Mouse (Mus musculus) myocyte (in vitro differentiated cells): ENCODE measurements around the gene Prodh2.

Experiments used
- CEBPB ChIP-seq: IDR thresholded peaks from 2 replicates; pipeline ENCODE4 v1.6.1; 2011; ENCODE audit warnings: mild to moderate bottlenecking, moderate library complexity; ENCODE audit not compliant: poor library complexity, insufficient read depth, severe bottlenecking
- MAX ChIP-seq: IDR thresholded peaks from one replicate; pipeline ENCODE4 v1.6.1; 2011; ENCODE audit warnings: low read depth, mild to moderate bottlenecking, control low read depth
- MYOG ChIP-seq, 3 experiments: IDR thresholded peaks; one replicate each; pipeline ENCODE4 v1.6.1; 2011; ENCODE audit warnings: control low read depth in 2 of 3, low read depth in 2 of 3, mild to moderate bottlenecking in 2 of 3; ENCODE audit not compliant: insufficient read length in 2 of 3, control insufficient read depth in 1 of 3, insufficient read depth in 1 of 3
- POLR2A ChIP-seq: IDR thresholded peaks from one replicate; pipeline ENCODE4 v1.6.1; 2011; ENCODE audit warnings: low read depth, mild to moderate bottlenecking, control low read depth, moderate library complexity; ENCODE audit not compliant: insufficient read length
- POLR2AphosphoS2 ChIP-seq: IDR thresholded peaks from one replicate; pipeline ENCODE4 v1.6.1; 2011; ENCODE audit warnings: low read depth, control low read depth; ENCODE audit not compliant: insufficient read length
- TCF12 ChIP-seq: IDR thresholded peaks from one replicate; pipeline ENCODE4 v1.6.1; 2011; ENCODE audit warnings: mild to moderate bottlenecking, control low read depth; ENCODE audit not compliant: poor library complexity, insufficient read depth, severe bottlenecking
- USF1 ChIP-seq: IDR thresholded peaks from one replicate; pipeline ENCODE4 v1.6.1; 2011; ENCODE audit warnings: low read depth, mild to moderate bottlenecking, control low read depth, moderate library complexity

- TF ChIP-seq USF1, result no peak
- TF ChIP-seq POLR2AphosphoS2, result no peak
- no peak for TF ChIP-seq POLR2A
- no peak for TF ChIP-seq CEBPB
- no peak for TF ChIP-seq MAX
- no peak for TF ChIP-seq MYOG (IDR thresholded peaks at IDR 0.05; ENCODE audit: control insufficient read depth in 1 of 3, insufficient read depth in 1 of 3, insufficient read length in 2 of 3, low read depth in 2 of 3)
- no peak for TF ChIP-seq TCF12
Observed at GRCm38 (mm10) chr7:30444154-30444970, 49.1 kb upstream of the Prodh2 start.
